Mouse (Mus musculus) heart, embryonic 16.5 days (tissue): ENCODE data around the gene Rin3. TPM values are rescaled to one million over a fixed set of nuclear protein-coding genes. Genes with fewer than 3 reads are reported as not detected.
A peak's percentile ranks its signal among the peaks of the same experiment; 100 is the strongest.

Source experiments
- ATAC-seq: fragments of 200-750 bp; cut with Nextera tagmentation; replicated peaks from 2 replicates; pipeline ENCODE4 v1.8.0; 2017; ENCODE audit warnings: moderate number of reproducible peaks; ENCODE audit not compliant: insufficient read depth, low FRiP score; ENCODE audit errors: extremely low read depth
- H3K27ac ChIP-seq: fragments of 300-500 bp; sonication (generic); 2 replicates; pipeline ENCODE4 v1.5.1; 2014; ENCODE audit warnings: mild to moderate bottlenecking, low read length, control low read depth, moderate library complexity
- H3K27me3 ChIP-seq: fragments of 300-500 bp; sonication (generic); 2 replicates; pipeline ENCODE4 v1.6.1; 2014; ENCODE audit warnings: low read length, mixed read lengths; ENCODE audit not compliant: control insufficient read depth, insufficient read depth
- H3K36me3 ChIP-seq: fragments of 300-500 bp; sonication (generic); 2 replicates; pipeline ENCODE4 v1.6.1; 2014; ENCODE audit not compliant: control insufficient read depth, insufficient read depth
- H3K4me1 ChIP-seq: fragments of 300-500 bp; sonication (generic); 2 replicates; pipeline ENCODE4 v1.6.1; 2014; ENCODE audit warnings: low read length, mixed read lengths; ENCODE audit not compliant: control insufficient read depth, insufficient read depth
- H3K4me2 ChIP-seq: fragments of 300-500 bp; sonication (generic); 2 replicates; pipeline ENCODE4 v1.6.1; 2014; ENCODE audit warnings: low read depth, mild to moderate bottlenecking, control low read depth, low read length
- H3K4me3 ChIP-seq: fragments of 300-500 bp; sonication (generic); 2 replicates; pipeline ENCODE4 v1.5.1; 2014; ENCODE audit warnings: mild to moderate bottlenecking, control low read depth, low read length
- H3K9ac ChIP-seq: fragments of 300-500 bp; sonication (generic); 2 replicates; pipeline ENCODE4 v1.6.1; 2014; ENCODE audit warnings: low read length, control low read depth
- H3K9me3 ChIP-seq: fragments of 300-500 bp; sonication (generic); replicated peaks from 2 replicates; pipeline ENCODE4 v1.6.1; 2016; ENCODE audit warnings: low read length; ENCODE audit not compliant: control insufficient read depth
- WGBS: fragments of 180-500 bp; shearing (Covaris S2); extraction: QIAGEN DNeasy Blood & Tissue Kit; methylation state at CpG from one replicate; pipeline ENCODE4 v1.1.7; 2014; 5-methylcytosine and 5-hydroxymethylcytosine counted together
- polyA plus RNA-seq: library from polyadenylated mRNA; unstranded; fragments of >200 nt; fragmentation: Nextera tagmentation; extraction: Ambion mirVana; gene quantifications from 2 replicates; pipeline ENCODE4 v1.2.1, GENCODE M21; 2015

Gene Rin3
- polyA plus RNA-seq, 1 experiment from 2014 or later, result 9.7 TPM

DNA sequence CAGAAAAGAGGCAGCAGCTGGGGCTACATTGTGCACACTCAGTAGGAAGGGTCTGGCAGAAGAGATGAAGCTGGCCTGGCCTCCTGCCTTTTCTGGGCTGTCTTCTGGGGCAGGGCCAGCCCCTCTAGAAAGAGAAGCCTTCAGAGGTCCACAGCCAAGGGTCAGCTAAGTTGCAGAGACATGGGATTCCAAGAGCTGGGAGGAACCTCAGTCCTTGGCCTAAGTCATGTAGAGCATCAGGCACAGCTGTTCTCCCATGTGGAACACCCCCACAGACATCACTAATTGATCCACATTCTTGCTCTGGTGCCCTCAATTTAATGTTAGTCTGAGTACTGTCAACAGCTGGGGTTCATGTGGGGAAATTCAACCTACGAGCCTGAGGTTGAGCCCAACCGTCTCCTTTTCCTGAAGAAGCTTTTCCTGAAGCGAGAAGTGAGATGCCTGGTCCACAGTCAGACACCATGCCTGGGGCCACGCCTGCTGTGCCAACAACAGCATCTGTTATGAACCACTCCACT, 20.0 kb downstream of the Rin3 start:
- Histone ChIP-seq H3K4me3 (no peak overlapping the region), H3K9me3 (no peaks in the 10 kb centered on the region), H3K4me2 (no peak overlapping the region), H3K36me3 (no peaks in the 10 kb centered on the region), H3K9ac (no peak overlapping the region), H3K27me3 (no peaks in the 10 kb centered on the region), H3K4me1 (peaks cover 58% of the 10 kb centered on the region), H3K27ac (peak overlapping the region; percentile 49)
- WGBS, result 73% methylated on average over 4 of the region's 4 CpGs
- no peak for ATAC-seq

DNA sequence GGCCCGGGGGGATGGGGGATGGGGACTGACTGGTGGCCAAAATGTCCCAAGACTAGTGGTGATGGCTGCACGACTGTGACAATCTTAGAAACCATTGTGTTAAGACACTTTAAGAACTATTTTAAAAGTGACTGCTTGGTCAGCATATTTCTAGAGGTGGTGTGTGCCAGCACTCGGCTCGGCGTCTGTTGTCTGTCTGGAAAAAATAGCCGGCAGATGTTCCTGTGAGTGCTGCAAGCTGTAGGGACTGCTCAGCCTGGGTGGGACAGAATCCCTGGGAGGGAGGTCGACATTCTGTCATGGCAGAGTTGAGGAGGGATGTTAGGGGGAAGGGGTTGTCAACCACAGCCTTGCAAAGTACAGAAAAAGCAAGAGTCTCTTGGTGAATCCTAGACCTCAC, 21.0 kb downstream of the Rin3 start:
- 16% methylated on average over 7 of the region's 7 CpGs for WGBS
- peaks cover 68% of the 10 kb centered on the region for H3K4me1 ChIP-seq
- no peak overlapping the region for H3K9ac ChIP-seq
- no peaks in the 10 kb centered on the region for H3K36me3 ChIP-seq
- no peak overlapping the region for H3K4me2 ChIP-seq
- no peak overlapping the region for H3K4me3 ChIP-seq
- ATAC-seq, result no peak
- H3K27ac ChIP-seq, result peak overlapping the region; percentile 21
- H3K27me3 ChIP-seq, result no peaks in the 10 kb centered on the region
- no peaks in the 10 kb centered on the region for H3K9me3 ChIP-seq

- Histone ChIP-seq H3K36me3 (no peaks in the 10 kb centered on the region), H3K4me3 (no peak overlapping the region), H3K4me2 (no peak overlapping the region), H3K27ac (no peak overlapping the region), H3K4me1 (peaks cover 71% of the 10 kb centered on the region), H3K9ac (no peak overlapping the region), H3K9me3 (no peaks in the 10 kb centered on the region), H3K27me3 (no peaks in the 10 kb centered on the region)
- ATAC-seq, result no peak
- 59% methylated on average over 10 of the region's 10 CpGs for WGBS
Measured at GRCm38 (mm10) chr12:102305069-102305836, 22.4 kb downstream of the Rin3 start.

- Histone ChIP-seq H3K9me3 (no peaks in the 10 kb centered on the region), H3K27me3 (no peaks in the 10 kb centered on the region), H3K36me3 (peaks cover 6% of the 10 kb centered on the region; the same call in 1 of the 2 replicates), H3K4me2 (peak overlapping the region; percentile 43), H3K4me1 (peaks cover 61% of the 10 kb centered on the region), H3K27ac (peak overlapping the region; percentile 95), H3K9ac (peak overlapping the region; percentile 61), H3K4me3 (no peak overlapping the region)
- peak; percentile 69 for ATAC-seq
- 10% methylated on average over 6 of the region's 6 CpGs for WGBS
Measured at GRCm38 (mm10) chr12:102308001-102308456, 25.2 kb downstream of the Rin3 start.

DNA sequence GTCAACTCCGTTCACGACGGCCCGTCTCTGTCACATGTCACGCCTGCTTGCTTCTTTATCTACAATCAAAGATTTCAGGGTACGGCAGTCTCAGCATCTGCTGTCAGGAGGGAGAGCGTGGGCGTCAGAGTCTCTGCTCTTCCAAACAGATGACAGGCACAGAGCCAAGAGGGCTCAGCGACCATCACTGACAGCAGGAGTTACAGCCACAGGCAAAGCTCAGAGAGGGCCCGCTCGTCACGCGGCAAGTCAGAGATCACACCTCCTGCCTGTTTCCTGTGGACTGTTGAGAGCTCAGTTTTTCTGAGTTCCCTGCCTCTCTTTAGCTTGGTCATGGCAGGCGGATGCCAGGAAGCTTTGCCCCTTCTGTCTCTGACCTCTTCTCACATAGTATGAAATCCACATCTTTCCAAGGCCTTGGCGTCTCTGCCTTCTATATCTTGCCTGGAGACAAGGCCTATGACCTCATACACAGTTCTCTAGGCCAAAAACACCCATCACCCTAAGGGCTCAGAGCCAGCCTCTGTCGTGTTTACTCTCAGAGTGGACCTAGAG, 25.7 kb downstream of the Rin3 start:
- peaks cover 56% of the 10 kb centered on the region for H3K4me1 ChIP-seq
- peak; percentile 80 for ATAC-seq
- H3K9me3 ChIP-seq, result no peaks in the 10 kb centered on the region
- H3K4me2 ChIP-seq, result peak overlapping the region; percentile 43
- H3K27me3 ChIP-seq, result no peaks in the 10 kb centered on the region
- peak overlapping the region; percentile 95 for H3K27ac ChIP-seq
- H3K36me3 ChIP-seq, result peaks cover 11% of the 10 kb centered on the region; the same call in 1 of the 2 replicates
- H3K9ac ChIP-seq, result no peak overlapping the region; the same call in 1 of the 2 replicates
- WGBS, result 10% methylated on average over 16 of the region's 16 CpGs
- no peak overlapping the region for H3K4me3 ChIP-seq

DNA sequence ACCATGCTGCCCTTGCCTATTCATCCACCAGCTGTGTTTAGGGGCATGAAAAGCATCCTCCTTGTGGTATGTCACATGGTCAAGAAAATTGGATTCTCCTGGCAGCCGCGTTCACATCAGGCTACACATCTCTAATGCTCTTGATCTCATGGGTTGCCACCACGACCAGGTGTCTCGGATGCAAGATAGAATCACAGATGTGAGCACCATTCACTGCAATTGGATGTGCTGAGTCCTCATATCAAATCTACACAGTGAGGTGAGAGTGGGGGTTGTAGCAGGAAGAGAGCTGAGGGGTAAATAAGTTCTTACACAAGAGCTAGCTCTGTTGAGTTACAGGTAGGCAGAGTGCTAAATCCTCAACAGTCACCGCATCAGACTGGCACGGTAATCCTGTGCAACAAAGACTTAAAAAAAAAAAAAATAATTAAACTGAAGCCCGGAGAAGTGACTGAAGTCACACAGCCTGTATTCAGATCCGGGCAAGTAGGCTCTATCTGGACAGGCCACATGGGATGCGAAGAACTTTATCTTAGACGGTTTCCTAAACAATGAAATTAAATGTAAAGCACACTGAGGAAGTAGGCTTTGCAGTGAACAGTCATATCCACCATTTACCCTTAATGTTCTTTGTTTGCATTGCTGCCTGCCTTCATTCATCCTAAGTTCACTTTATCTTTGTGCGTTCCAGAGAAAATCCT, 26.4 kb downstream of the Rin3 start:
- Histone ChIP-seq H3K27ac (peak overlapping the region; percentile 95), H3K27me3 (no peaks in the 10 kb centered on the region), H3K4me3 (no peak overlapping the region), H3K9me3 (no peaks in the 10 kb centered on the region), H3K9ac (no peak overlapping the region), H3K36me3 (peaks cover 11% of the 10 kb centered on the region; the same call in 1 of the 2 replicates), H3K4me2 (no peak overlapping the region), H3K4me1 (peaks cover 49% of the 10 kb centered on the region)
- ATAC-seq, result no peak
- WGBS, result 76% methylated on average over 11 of the region's 11 CpGs

- no peaks in the 10 kb centered on the region for H3K9me3 ChIP-seq
- no peak for ATAC-seq
- peaks cover 44% of the 10 kb centered on the region for H3K4me1 ChIP-seq
- H3K4me3 ChIP-seq, result no peak overlapping the region
- H3K4me2 ChIP-seq, result no peak overlapping the region
- H3K36me3 ChIP-seq, result peaks cover 11% of the 10 kb centered on the region; the same call in 1 of the 2 replicates
- H3K27me3 ChIP-seq, result no peaks in the 10 kb centered on the region
- no peak overlapping the region for H3K27ac ChIP-seq
- WGBS, result 82% methylated on average over 8 of the region's 8 CpGs
- no peak overlapping the region for H3K9ac ChIP-seq
Measured at GRCm38 (mm10) chr12:102309800-102310195, 26.9 kb downstream of the Rin3 start.

DNA sequence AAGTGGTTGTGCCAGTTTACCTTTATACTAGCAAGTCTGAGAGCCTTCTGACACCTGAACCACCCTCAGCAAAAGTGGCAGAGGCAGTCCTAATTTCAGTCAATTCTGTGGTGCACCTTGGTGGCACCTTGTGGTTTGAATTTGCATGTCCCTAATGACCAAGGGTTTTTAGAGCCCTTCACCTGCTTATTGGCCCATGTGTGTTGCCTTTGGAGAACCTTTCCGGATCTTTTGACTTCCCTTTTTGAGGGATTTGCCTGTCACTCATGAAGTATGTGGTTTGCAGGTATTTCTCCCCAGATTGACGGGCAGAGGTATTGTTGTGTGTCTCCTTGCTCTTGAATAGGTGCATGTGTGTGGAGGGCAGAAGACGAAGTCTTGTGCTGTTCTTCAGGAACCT, 27.4 kb downstream of the Rin3 start:
- no peak overlapping the region for H3K9ac ChIP-seq
- no peak overlapping the region for H3K27ac ChIP-seq
- H3K4me2 ChIP-seq, result no peak overlapping the region
- no peaks in the 10 kb centered on the region for H3K9me3 ChIP-seq
- H3K4me1 ChIP-seq, result peaks cover 40% of the 10 kb centered on the region
- no peaks in the 10 kb centered on the region for H3K27me3 ChIP-seq
- no peak overlapping the region for H3K4me3 ChIP-seq
- 95% methylated on average over 3 of the region's 3 CpGs for WGBS
- peaks cover 13% of the 10 kb centered on the region; the same call in 1 of the 2 replicates for H3K36me3 ChIP-seq
- ATAC-seq, result no peak
